Mouse (Mus musculus) liver, adult 2 months (tissue): ENCODE results near the gene Cby1.

Experiments used
- CTCF ChIP-seq: fragments of 200-500 bp; IDR thresholded peaks from 2 replicates; pipeline ENCODE4 v1.5.1; 2011; ENCODE audit warnings: low read depth, low read length, control low read depth
- POLR2A ChIP-seq: fragments of 200-500 bp; IDR thresholded peaks from 2 replicates; pipeline ENCODE4 v1.6.1; 2011; ENCODE audit warnings: low read length, control low read depth; ENCODE audit not compliant: insufficient read depth; ENCODE audit errors: extremely low read depth

GRCm38 (mm10) chr15:79685141-79685641 is 26.2 kb downstream of the Cby1 start:
- no peak for TF ChIP-seq POLR2A
- TF ChIP-seq CTCF = no peak
